Mouse (Mus musculus) heart, postnatal 4 days (tissue): Measurements from ENCODE around the gene Pef1. TPM values are rescaled to one million over a fixed set of nuclear protein-coding genes. Genes with fewer than 3 reads are reported as not detected.
A peak's percentile ranks its signal among the peaks of the same experiment; 100 is the strongest.

Experiments used
- DNase-seq: peaks from one replicate; pipeline ENCODE4 v3.0.0; 2021
- total RNA-seq, 2 experiments: library from RNA; stranded (reverse); gene quantifications; 2 replicates each; pipeline ENCODE4 v1.2.3; 2021

Pef1 gene
- total RNA-seq, 2 experiments from 2014 or later: 40.5 to 42.1 TPM

DNA sequence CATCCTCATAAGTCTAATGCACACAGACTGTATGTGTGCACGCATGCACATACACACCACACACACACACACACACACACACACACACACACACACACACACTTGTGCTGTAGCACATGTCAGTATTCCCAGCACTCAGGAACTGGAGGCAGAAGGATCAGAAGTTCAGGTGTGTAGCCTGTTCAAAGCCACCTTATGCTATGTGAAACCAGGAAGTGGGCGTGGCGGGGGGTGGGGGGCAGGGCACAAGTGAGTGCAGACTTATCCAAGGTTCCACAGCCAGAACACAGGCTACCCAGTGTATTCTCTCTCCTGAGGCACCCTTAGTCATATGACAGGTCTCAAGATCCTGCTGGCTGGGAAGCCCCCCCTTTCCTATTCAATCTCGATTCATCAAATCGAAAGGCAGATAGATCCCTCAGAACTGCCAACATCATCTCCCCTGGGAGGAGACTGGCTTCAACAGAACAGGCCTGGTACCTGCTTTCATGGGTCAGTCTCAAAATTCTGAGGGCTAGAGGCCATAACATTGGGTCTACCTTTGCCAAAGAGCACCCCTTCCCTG is 73.9 kb downstream of the Pef1 start:
- DNase-seq: no peak

DNA sequence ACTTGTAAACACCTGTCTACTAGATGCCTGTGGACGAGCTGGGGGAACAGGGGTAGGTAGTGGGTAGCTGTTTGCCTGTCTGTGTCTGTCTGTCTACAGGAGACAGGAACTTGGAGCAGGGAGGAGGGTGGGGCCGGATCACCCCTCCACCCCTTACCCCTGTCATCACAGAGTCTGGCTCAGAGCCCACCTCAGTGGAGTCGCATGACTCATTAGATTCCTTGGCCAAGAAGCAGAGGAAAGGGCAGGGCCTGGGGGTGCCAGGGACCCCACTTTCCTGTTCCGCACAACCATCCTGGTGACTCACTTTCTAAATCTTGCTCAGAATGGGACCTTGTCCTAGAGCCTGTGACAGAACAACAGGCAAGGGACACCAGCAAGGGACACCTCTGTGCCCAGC is 74.7 kb downstream of the Pef1 start:
- DNase-seq: peak; percentile 72

GRCm38 (mm10) chr4:130177536-130177935 is 75.2 kb downstream of the Pef1 start:
- DNase-seq: no peak

Other genes with a start within 250 kb of the Pef1 start
- under 1 TPM in 1 of 2 experiments, not detected in 1; 0.11 TPM for gene Spocd1, start 173.3 kb upstream of the Pef1 start, total RNA-seq
- 1 to 10 TPM; 5.5 to 6.6 TPM for gene Adgrb2, start 117.7 kb upstream of the Pef1 start, total RNA-seq
- 10 to 100 TPM; 33.1 to 34.7 TPM for gene Col16a1, start 54.7 kb upstream of the Pef1 start, total RNA-seq
- not detected for gene Hcrtr1, start 36.8 kb downstream of the Pef1 start, total RNA-seq
- gene Tinagl1, start 72.6 kb downstream of the Pef1 start, total RNA-seq: 10 to 100 TPM; 68.9 to 69.4 TPM
- gene Gm853, start 119.8 kb downstream of the Pef1 start, total RNA-seq: not detected
- 1 to 10 TPM; 2.7 to 3.8 TPM for gene Serinc2, start 176.6 kb downstream of the Pef1 start, total RNA-seq
- 1,000 to 10,000 TPM; 6,197 to 6,868 TPM for gene Fabp3, start 206.0 kb downstream of the Pef1 start, total RNA-seq
- gene Gm10570, start 206.1 kb downstream of the Pef1 start, total RNA-seq: under 1 TPM; 0.59 to 0.60 TPM